Mouse (Mus musculus) heart, embryonic 14.5 days (tissue): Measurements from ENCODE around the gene Stag1. TPM values are rescaled to one million over a fixed set of nuclear protein-coding genes. Genes with fewer than 3 reads are reported as not detected.
"Not testable (repeated sequence)": the region's sequence is repeated elsewhere in the genome, so short reads cannot be mapped to it uniquely, and the experiment has no call there.

Experiments used
- ATAC-seq: fragments of 200-750 bp; cut with Nextera tagmentation; 2 replicates; pipeline ENCODE4 v1.8.0; 2017; ENCODE audit warnings: low read depth, moderate TSS enrichment; ENCODE audit not compliant: insufficient number of reproducible peaks, insufficient read depth, low FRiP score
- H3K27ac ChIP-seq, 2 experiments: fragments of 200-500 bp in 1 of 2; fragments of 300-500 bp in 1 of 2; sonication (generic) in 1 of 2; replicated peaks in 1 of 2; 2 replicates each; pipeline ENCODE4 v1.5.1; 2012 to 2014; ENCODE audit warnings: low read depth in 2 of 2, low read length in 2 of 2, control low read depth in 1 of 2, mild to moderate bottlenecking in 1 of 2, mixed read lengths in 1 of 2; ENCODE audit not compliant: control insufficient read depth in 1 of 2, insufficient read depth in 1 of 2
- H3K27me3 ChIP-seq: fragments of 300-500 bp; sonication (generic); 2 replicates; pipeline ENCODE4 v1.6.1; 2014; ENCODE audit warnings: mild to moderate bottlenecking, low read length, control low read depth; ENCODE audit not compliant: control insufficient read depth, insufficient read depth
- H3K36me3 ChIP-seq: fragments of 300-500 bp; sonication (generic); 2 replicates; pipeline ENCODE4 v1.6.1; 2014; ENCODE audit warnings: mild to moderate bottlenecking, control low read depth, low read length, mixed read lengths; ENCODE audit not compliant: control insufficient read depth, insufficient read depth
- H3K4me1 ChIP-seq, 2 experiments: fragments of 200-500 bp in 1 of 2; fragments of 300-500 bp in 1 of 2; sonication (generic) in 1 of 2; 2 replicates each; pipeline ENCODE4 v1.6.1; 2012 to 2014; ENCODE audit warnings: low read length in 2 of 2, control low read depth in 1 of 2, mixed read lengths in 1 of 2; ENCODE audit not compliant: control insufficient read depth in 2 of 2, insufficient read depth in 2 of 2
- H3K4me2 ChIP-seq: fragments of 300-500 bp; sonication (generic); 2 replicates; pipeline ENCODE4 v1.6.1; 2014; ENCODE audit warnings: mild to moderate bottlenecking, low read length
- H3K4me3 ChIP-seq, 2 experiments: fragments of 200-500 bp in 1 of 2; fragments of 300-500 bp in 1 of 2; sonication (generic) in 1 of 2; 2 replicates each; pipeline ENCODE4 v1.5.1; 2012 to 2014; ENCODE audit warnings: low read length in 2 of 2, mild to moderate bottlenecking in 2 of 2, control low read depth in 1 of 2, low read depth in 1 of 2, moderate library complexity in 1 of 2; ENCODE audit not compliant: control insufficient read depth in 1 of 2, insufficient read depth in 1 of 2
- H3K9ac ChIP-seq: fragments of 300-500 bp; sonication (generic); 2 replicates; pipeline ENCODE4 v1.6.1; 2014; ENCODE audit warnings: mild to moderate bottlenecking, low read length
- H3K9me3 ChIP-seq: fragments of 300-500 bp; sonication (generic); 2 replicates; pipeline ENCODE4 v1.6.1; 2016; ENCODE audit warnings: low read length, control low read depth; ENCODE audit not compliant: control insufficient read depth
- WGBS: fragments of 180-500 bp; shearing (Covaris S2); extraction: QIAGEN DNeasy Blood & Tissue Kit; methylation state at CpG from one replicate; pipeline ENCODE4 v1.1.7; 2014; 5-methylcytosine and 5-hydroxymethylcytosine counted together
- polyA plus RNA-seq: library from polyadenylated mRNA; unstranded; fragments of >200 nt; fragmentation: Nextera tagmentation; extraction: Ambion mirVana; gene quantifications from 2 replicates; pipeline ENCODE4 v1.2.1, GENCODE M21; 2014

The Stag1 gene
- polyA plus RNA-seq, 1 experiment from 2014 or later, result 34.8 TPM

DNA sequence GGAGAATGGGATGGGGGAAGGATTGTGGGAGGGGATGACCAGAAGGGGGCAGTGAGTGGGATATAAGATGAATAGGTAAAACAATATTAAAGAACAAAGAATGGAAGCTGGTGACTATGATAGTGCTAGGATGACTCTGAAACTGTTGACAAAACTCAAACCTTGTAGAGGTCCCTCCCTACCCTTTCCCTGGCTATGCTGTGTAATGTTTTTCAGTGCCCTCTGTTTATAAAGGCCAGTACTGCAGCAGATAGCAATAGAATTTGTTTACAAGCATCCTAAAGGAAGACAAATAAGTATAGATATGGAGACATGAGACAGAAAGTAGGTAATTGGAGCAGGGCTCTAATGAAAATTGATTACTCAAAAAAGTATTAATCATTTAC is 139.0 kb downstream of the Stag1 start:
- Histone ChIP-seq H3K36me3 (0 out of 2 replicates have a peak, but pooled peaks cover 4% of the 10 kb centered on the region), H3K4me2 (no peak overlapping the region), H3K27ac (no peak overlapping the region), H3K9ac (no peak overlapping the region), H3K27me3 (no peaks in the 10 kb centered on the region), H3K4me1 (peaks cover 2 to 9% of the 10 kb centered on the region in 2 experiments; a peak in 1 of 4 replicates), H3K4me3 (no peak overlapping the region), H3K9me3 (no peaks in the 10 kb centered on the region)
- ATAC-seq, result no peak

DNA sequence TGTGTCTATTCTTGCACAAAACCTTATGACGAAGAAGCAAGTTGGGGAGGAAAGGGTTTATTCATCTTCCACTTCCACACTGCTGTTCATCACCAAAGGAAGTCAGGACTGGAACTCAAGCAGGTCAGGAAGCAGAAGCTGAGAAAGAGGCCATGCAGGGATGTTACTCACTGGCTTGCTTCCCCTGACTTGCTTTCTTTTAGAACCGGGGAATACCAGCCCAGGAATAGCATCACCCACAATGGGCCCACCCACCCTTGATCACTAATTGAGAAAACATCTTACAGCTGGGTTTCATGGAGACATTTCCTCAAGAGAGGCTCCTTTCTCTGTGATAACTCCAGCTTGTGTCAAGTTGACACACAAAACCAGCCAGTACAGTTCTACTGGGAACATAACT is 179.6 kb downstream of the Stag1 start:
- H3K27ac ChIP-seq, H3K4me1 ChIP-seq, H3K9ac ChIP-seq, H3K4me3 ChIP-seq, H3K9me3 ChIP-seq, H3K36me3 ChIP-seq, H3K4me2 ChIP-seq, H3K27me3 ChIP-seq, ATAC-seq: not testable (repeated sequence)
- 57% methylated on average over 2 of the region's 2 CpGs for WGBS

DNA sequence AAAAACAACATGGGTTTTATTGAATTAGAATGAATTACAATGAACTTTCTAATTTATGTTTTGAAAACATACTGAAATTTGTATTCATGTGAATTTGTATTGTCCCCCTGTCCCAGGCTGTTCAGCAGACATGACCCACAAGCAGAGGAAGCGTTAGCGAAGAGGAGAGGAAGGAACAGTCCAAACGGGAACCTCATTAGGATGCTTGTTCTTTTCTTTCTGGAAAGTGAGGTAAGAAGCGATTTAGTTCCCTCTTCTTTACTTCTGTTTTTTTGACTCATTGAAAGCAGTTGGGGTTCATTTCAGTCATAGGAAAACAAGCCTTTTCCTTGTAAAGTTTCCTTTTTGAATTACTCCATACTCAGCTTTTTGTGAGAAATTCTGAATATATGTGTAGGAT is 268.4 kb downstream of the Stag1 start:
- WGBS, result 88% methylated on average over 4 of the region's 4 CpGs
- H3K4me1 ChIP-seq, result no peaks in the 10 kb centered on the region
- no peak overlapping the region for H3K4me2 ChIP-seq
- no peaks in the 10 kb centered on the region for H3K27me3 ChIP-seq
- no peak for ATAC-seq
- no peaks in the 10 kb centered on the region for H3K9me3 ChIP-seq
- peaks cover 4% of the 10 kb centered on the region; the same call in 1 of the 2 replicates for H3K36me3 ChIP-seq
- no peak overlapping the region for H3K9ac ChIP-seq
- H3K4me3 ChIP-seq, result no peak overlapping the region
- no peak overlapping the region for H3K27ac ChIP-seq

DNA sequence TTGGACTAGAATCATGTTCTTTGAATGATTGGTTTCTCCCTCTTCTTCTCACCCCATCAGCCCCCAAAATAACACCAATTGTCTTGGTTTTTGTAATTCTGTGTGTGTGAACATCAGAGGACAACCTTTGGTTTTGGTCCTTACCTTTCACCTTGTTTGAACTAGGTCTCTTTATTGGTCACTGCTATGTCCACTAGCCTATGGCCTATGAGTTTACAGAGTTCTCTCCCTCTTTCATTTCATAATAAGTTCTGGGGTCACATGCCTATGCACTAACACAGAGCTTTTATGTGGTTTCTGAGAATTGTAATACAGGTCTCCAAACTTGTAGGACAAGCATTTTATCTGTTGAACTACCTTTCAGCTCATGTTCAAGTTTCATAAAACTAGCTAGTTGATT is 272.0 kb downstream of the Stag1 start:
- Histone ChIP-seq H3K9ac (no peak overlapping the region), H3K4me1 (no peaks in the 10 kb centered on the region), H3K4me3 (no peak overlapping the region), H3K4me2 (no peak overlapping the region), H3K36me3 (peaks cover 4% of the 10 kb centered on the region; the same call in 1 of the 2 replicates), H3K9me3 (no peaks in the 10 kb centered on the region), H3K27ac (no peak overlapping the region), H3K27me3 (no peaks in the 10 kb centered on the region)
- no peak for ATAC-seq

DNA sequence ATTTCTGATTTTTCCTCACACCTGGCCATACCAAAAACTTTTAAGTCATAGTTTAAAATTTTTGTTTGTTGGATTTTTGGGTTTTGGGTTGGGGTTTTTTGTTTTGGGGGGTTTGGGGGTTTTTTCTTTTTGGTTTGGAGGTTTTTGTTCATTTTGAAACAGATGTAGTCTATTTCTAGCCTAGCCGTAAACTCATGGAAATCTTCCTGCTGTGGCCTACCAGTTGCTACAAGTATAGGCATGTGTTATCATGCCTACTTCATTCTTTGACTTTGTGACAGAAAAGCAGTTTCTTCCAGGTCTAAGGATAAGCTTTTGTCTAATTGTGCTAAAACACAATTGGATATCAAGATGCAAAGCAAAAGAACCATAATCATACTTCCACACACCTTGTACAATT is 298.5 kb downstream of the Stag1 start:
- 92% methylated on average over 1 of the region's 1 CpGs for WGBS
- ATAC-seq, result no peak

DNA sequence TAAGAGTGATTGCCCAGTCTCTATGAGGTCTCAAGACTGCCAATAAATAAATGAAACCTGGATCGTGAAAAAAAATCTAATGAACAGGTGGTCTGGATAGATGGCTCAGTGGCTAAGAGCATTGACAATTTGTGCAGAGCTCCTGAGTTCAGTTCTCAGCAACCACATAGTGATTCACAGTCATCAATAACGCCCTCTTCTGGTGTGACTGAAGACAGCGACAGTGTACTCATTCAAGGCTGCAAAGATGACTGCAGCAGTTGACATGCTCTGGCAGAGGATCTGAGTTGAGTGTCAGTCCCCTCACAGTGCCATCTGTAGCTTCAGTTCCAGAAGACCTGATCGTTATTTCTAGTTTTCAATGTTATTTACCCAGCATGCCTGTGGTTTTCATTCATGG is 300.4 kb downstream of the Stag1 start:
- WGBS, result 87% methylated on average over 4 of the region's 4 CpGs
- Histone ChIP-seq H3K4me3 (no peak overlapping the region), H3K27ac (no peak overlapping the region), H3K4me1 (no peaks in the 10 kb centered on the region), H3K9ac (no peak overlapping the region), H3K4me2 (no peak overlapping the region), H3K9me3 (no peaks in the 10 kb centered on the region), H3K36me3 (peaks cover 18% of the 10 kb centered on the region), H3K27me3 (no peaks in the 10 kb centered on the region)
- ATAC-seq, result no peak

More for the DNA sequence above, 298.5 kb downstream of the Stag1 start:
- Histone ChIP-seq H3K27me3 (no peaks in the 10 kb centered on the region), H3K4me3 (no peak overlapping the region), H3K27ac (no peak overlapping the region), H3K9me3 (no peaks in the 10 kb centered on the region), H3K36me3 (peaks cover 18% of the 10 kb centered on the region), H3K9ac (no peak overlapping the region), H3K4me1 (no peaks in the 10 kb centered on the region), H3K4me2 (no peak overlapping the region)

DNA sequence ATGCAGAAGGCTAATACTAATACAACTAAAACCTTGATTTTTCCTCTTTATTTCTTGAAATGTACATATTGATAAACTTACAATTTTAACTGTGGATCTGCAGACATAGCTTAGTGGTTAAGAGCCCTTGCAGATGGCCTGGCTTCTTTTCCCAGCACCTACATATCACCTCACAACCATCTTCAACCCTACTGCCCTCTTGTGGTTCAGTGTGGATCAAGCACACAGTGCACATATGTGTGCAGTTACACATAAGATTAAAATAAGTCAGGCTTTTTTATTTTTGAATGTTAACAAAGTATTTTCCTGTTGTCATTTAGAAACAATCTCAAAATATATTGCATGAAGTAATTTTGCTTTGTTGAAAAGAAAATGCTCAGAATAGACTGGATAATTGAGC is 312.8 kb downstream of the Stag1 start:
- no peak overlapping the region for H3K27ac ChIP-seq
- H3K27me3 ChIP-seq, result no peaks in the 10 kb centered on the region
- H3K4me1 ChIP-seq, result no peaks in the 10 kb centered on the region
- no peak overlapping the region for H3K4me2 ChIP-seq
- no peak overlapping the region for H3K4me3 ChIP-seq
- peaks cover 28% of the 10 kb centered on the region for H3K36me3 ChIP-seq
- no peak for ATAC-seq
- H3K9ac ChIP-seq, result no peak overlapping the region
- no peaks in the 10 kb centered on the region for H3K9me3 ChIP-seq

DNA sequence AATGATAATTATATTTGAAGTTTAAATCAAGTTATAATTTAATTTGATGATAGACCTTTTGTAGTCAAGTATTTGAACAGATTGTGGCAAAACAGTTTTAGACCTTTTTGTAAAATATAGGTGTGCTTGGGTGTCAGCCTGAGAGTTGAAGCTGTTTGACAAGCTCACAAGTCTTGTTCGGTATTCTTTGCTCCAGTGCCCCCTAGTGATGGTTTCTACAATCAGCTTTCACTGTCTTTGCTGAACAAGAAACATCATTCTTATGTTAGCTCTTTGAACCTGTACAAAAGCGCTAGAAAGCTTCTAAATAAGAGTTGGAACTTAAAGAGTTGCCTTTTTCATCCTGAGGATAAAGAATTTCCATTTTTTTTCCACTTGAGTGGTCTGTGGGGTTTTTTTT is 319.5 kb downstream of the Stag1 start:
- Histone ChIP-seq H3K4me1 (no peaks in the 10 kb centered on the region), H3K27ac (no peak overlapping the region)
- WGBS, result 49% methylated on average over 2 of the region's 2 CpGs

More for the DNA sequence above, 319.5 kb downstream of the Stag1 start:
- Histone ChIP-seq H3K36me3 (0 out of 2 replicates have a peak, but pooled peaks cover 7% of the 10 kb centered on the region), H3K9ac (no peak overlapping the region), H3K27me3 (no peaks in the 10 kb centered on the region), H3K4me3 (no peak overlapping the region), H3K9me3 (no peaks in the 10 kb centered on the region), H3K4me2 (no peak overlapping the region)
- ATAC-seq, result no peak
